Mouse (Mus musculus): ENCODE results near the gene Arfgap3.

DNA sequence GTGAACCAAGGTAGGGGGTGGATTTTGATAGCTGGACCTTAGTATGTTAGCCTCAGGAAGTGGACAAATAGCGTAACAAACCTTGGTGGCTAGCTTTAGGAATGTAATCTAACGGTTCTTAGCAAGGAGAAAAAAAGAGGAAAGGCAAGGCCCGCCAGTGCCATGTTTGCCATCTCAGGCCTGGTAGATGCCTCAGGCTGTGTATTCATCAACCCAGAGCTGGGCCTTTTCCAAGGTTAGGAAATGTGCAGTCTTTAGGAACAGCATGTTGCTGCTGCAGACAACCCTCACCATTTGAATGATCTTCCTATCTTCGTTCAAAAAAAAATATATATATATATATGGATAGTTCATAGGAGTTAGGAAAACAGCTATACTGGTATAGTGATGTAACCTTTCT, 1.5 kb upstream of the Arfgap3 start:
- TF ChIP-seq CTCF (IDR thresholded peaks at IDR 0.05; ENCODE audit: low read depth): no peak
- TF ChIP-seq EP300 (optimal IDR thresholded peaks at IDR 0.05): no peak
